In genomic region chr8:64319220-64319820, GRCm38 (mm10) we compare ENCODE assay signal across 18 mouse cellular contexts.
DNase-seq lines count a peak whose midpoint lies in the region; ATAC-seq and TF ChIP-seq lines count a peak whose summit lies in the region.
"Had no signal": no experiment of that assay in that cellular context is flagged by ENCODE, and none has a peak within 500 bp of the region (broad histone marks: within the 10 kb centered on the region; RNA-seq: fewer than 3 reads in every experiment).

No protein-coding gene starts in this region.

- H3K4me3 ChIP-seq in forebrain, embryonic 11.5 days (ENCODE audit: low read depth, low read length) = no peak overlapping the region
- H3K4me3 ChIP-seq in forebrain, embryonic 10.5 days = no peak overlapping the region
- H3K4me3 ChIP-seq in hindbrain, postnatal 0 days (ENCODE audit: low read length) = no peak overlapping the region
- H3K4me3 ChIP-seq in hindbrain, embryonic 14.5 days (replicated peaks; ENCODE audit: low read length) = no peak overlapping the region
- H3K4me3 ChIP-seq in forebrain, embryonic 15.5 days = no peak overlapping the region
- no peak overlapping the region for H3K4me3 ChIP-seq in limb, embryonic 12.5 days (replicated peaks)
- H3K4me3 ChIP-seq: embryonic facial prominence, embryonic 13.5 days; heart, embryonic 15.5 days; hindbrain, embryonic 10.5 days; hindbrain, embryonic 15.5 days had no signal

- ATAC-seq in forebrain, embryonic 11.5 days (replicated peaks; ENCODE audit: low FRiP score) = peak; percentile 70
- ATAC-seq in hindbrain, postnatal 0 days = no peak
- ATAC-seq in hindbrain, embryonic 14.5 days (ENCODE audit: low FRiP score) = no peak
- ATAC-seq in forebrain, embryonic 15.5 days (replicated peaks) = peak; percentile 77
- no peak for ATAC-seq in limb, embryonic 12.5 days (ENCODE audit: insufficient number of reproducible peaks, insufficient read depth, low FRiP score, low TSS enrichment, low read depth)
- ATAC-seq: inflammation-experienced regulatory T-cells, adult 6 months; intestine, postnatal 0 days had no signal

- H3K9me3 ChIP-seq in forebrain, embryonic 11.5 days (ENCODE audit: control insufficient read depth, low read length) = no peaks in the 10 kb centered on the region
- no peaks in the 10 kb centered on the region for H3K9me3 ChIP-seq in forebrain, embryonic 10.5 days
- H3K9me3 ChIP-seq in hindbrain, postnatal 0 days (ENCODE audit: low read length) = no peaks in the 10 kb centered on the region
- H3K9me3 ChIP-seq in hindbrain, embryonic 14.5 days (ENCODE audit: control insufficient read depth, low read length) = no peaks in the 10 kb centered on the region
- H3K9me3 ChIP-seq in forebrain, embryonic 15.5 days = no peaks in the 10 kb centered on the region
- H3K9me3 ChIP-seq in limb, embryonic 12.5 days = no peaks in the 10 kb centered on the region
- H3K9me3 ChIP-seq: embryonic facial prominence, embryonic 13.5 days; heart, embryonic 15.5 days; hindbrain, embryonic 10.5 days; hindbrain, embryonic 15.5 days had no signal

- H3K27ac ChIP-seq in forebrain, embryonic 11.5 days (ENCODE audit: low read depth, low read length) = no peak overlapping the region
- no peak overlapping the region for H3K27ac ChIP-seq in forebrain, embryonic 10.5 days
- no peak overlapping the region for H3K27ac ChIP-seq in hindbrain, postnatal 0 days
- H3K27ac ChIP-seq in hindbrain, embryonic 14.5 days = no peak overlapping the region
- H3K27ac ChIP-seq in forebrain, embryonic 15.5 days (replicated peaks) = peak overlapping the region; percentile 64; the same call in 1 of the 2 replicates
- no peak overlapping the region for H3K27ac ChIP-seq in limb, embryonic 12.5 days
- H3K27ac ChIP-seq: embryonic facial prominence, embryonic 13.5 days; heart, embryonic 15.5 days; hindbrain, embryonic 10.5 days; hindbrain, embryonic 15.5 days had no signal

- WGBS in forebrain, embryonic 11.5 days = 28% methylated on average over 6 of the region's 6 CpGs
- 42% methylated on average over 6 of the region's 6 CpGs for WGBS in forebrain, embryonic 10.5 days
- WGBS in hindbrain, postnatal 0 days = 51% methylated on average over 6 of the region's 6 CpGs
- 64% methylated on average over 6 of the region's 6 CpGs for WGBS in hindbrain, embryonic 14.5 days
- 7% methylated on average over 6 of the region's 6 CpGs for WGBS in forebrain, embryonic 15.5 days
- 49% methylated on average over 6 of the region's 6 CpGs for WGBS in limb, embryonic 12.5 days

- no peak for TF ChIP-seq CTCF in hindbrain, postnatal 0 days (IDR thresholded peaks at IDR 0.05; ENCODE audit: low read depth)

- no peaks in the 10 kb centered on the region for H3K36me3 ChIP-seq in forebrain, embryonic 11.5 days (ENCODE audit: control insufficient read depth, insufficient read depth, low read length)
- no peaks in the 10 kb centered on the region for H3K36me3 ChIP-seq in forebrain, embryonic 10.5 days (replicated peaks)
- no peaks in the 10 kb centered on the region for H3K36me3 ChIP-seq in hindbrain, postnatal 0 days (ENCODE audit: insufficient read depth, low read length)
- H3K36me3 ChIP-seq in hindbrain, embryonic 14.5 days (replicated peaks; ENCODE audit: control insufficient read depth, insufficient read depth) = no peaks in the 10 kb centered on the region
- H3K36me3 ChIP-seq in forebrain, embryonic 15.5 days = no peaks in the 10 kb centered on the region
- no peaks in the 10 kb centered on the region for H3K36me3 ChIP-seq in limb, embryonic 12.5 days
- H3K36me3 ChIP-seq: embryonic facial prominence, embryonic 13.5 days; heart, embryonic 15.5 days; hindbrain, embryonic 10.5 days; hindbrain, embryonic 15.5 days had no signal

- peaks cover 3% of the 10 kb centered on the region; the same call in 1 of the 2 replicates for H3K27me3 ChIP-seq in forebrain, embryonic 11.5 days (ENCODE audit: control insufficient read depth, insufficient read depth, low read length)
- H3K27me3 ChIP-seq in forebrain, embryonic 10.5 days (ENCODE audit: poor library complexity, severe bottlenecking) = peaks cover 30% of the 10 kb centered on the region
- H3K27me3 ChIP-seq in hindbrain, postnatal 0 days (ENCODE audit: insufficient read depth, low read length) = no peaks in the 10 kb centered on the region
- H3K27me3 ChIP-seq in hindbrain, embryonic 14.5 days (ENCODE audit: control insufficient read depth, insufficient read depth, low read length) = no peaks in the 10 kb centered on the region
- peaks cover 5% of the 10 kb centered on the region; the same call in 1 of the 2 replicates for H3K27me3 ChIP-seq in forebrain, embryonic 15.5 days
- peaks cover 2% of the 10 kb centered on the region; the same call in 1 of the 2 replicates for H3K27me3 ChIP-seq in limb, embryonic 12.5 days
- H3K27me3 ChIP-seq: embryonic facial prominence, embryonic 13.5 days; heart, embryonic 15.5 days; hindbrain, embryonic 15.5 days had no signal

- H3K4me1 ChIP-seq in forebrain, embryonic 11.5 days (replicated peaks; ENCODE audit: control insufficient read depth, insufficient read depth, low read length) = peaks cover 5% of the 10 kb centered on the region; the same call in 1 of the 2 replicates
- H3K4me1 ChIP-seq in forebrain, embryonic 10.5 days = peaks cover 14% of the 10 kb centered on the region
- peaks cover 5% of the 10 kb centered on the region; the same call in 1 of the 2 replicates for H3K4me1 ChIP-seq in hindbrain, postnatal 0 days (ENCODE audit: insufficient read depth, low read length)
- no peaks in the 10 kb centered on the region; the same call in 1 of the 2 replicates for H3K4me1 ChIP-seq in hindbrain, embryonic 14.5 days (replicated peaks; ENCODE audit: control insufficient read depth, insufficient read depth, low read length)
- peaks cover 12% of the 10 kb centered on the region for H3K4me1 ChIP-seq in forebrain, embryonic 15.5 days
- peaks cover 10% of the 10 kb centered on the region for H3K4me1 ChIP-seq in limb, embryonic 12.5 days (replicated peaks)
- H3K4me1 ChIP-seq: embryonic facial prominence, embryonic 13.5 days; hindbrain, embryonic 10.5 days had no signal

- DNase-seq in forebrain, embryonic 11.5 days (ENCODE audit: low spot score) = no peak
- no peak for DNase-seq in forebrain, embryonic 10.5 days (ENCODE audit: extremely low spot score, low spot score)
- DNase-seq in hindbrain, postnatal 0 days (ENCODE audit: low spot score) = peak; percentile 13
- DNase-seq in hindbrain, embryonic 14.5 days (ENCODE audit: low spot score) = no peak
- no peak for DNase-seq in ovary, postnatal 36 days (ENCODE audit: low spot score)
- DNase-seq in kidney, adult 11 months = no peak
- DNase-seq: adrenal gland, postnatal 10 days; cerebellum, adult 8-10 months; cerebellum, postnatal 36 days had no signal

- no peak overlapping the region for H3K9ac ChIP-seq in forebrain, embryonic 11.5 days (ENCODE audit: low read length)
- H3K9ac ChIP-seq in hindbrain, postnatal 0 days (replicated peaks; ENCODE audit: low read length) = no peak overlapping the region
- H3K9ac ChIP-seq in hindbrain, embryonic 14.5 days = no peak overlapping the region
- H3K9ac ChIP-seq in forebrain, embryonic 15.5 days (replicated peaks) = no peak overlapping the region
- H3K9ac ChIP-seq in limb, embryonic 12.5 days (replicated peaks) = no peak overlapping the region
- H3K9ac ChIP-seq: embryonic facial prominence, embryonic 13.5 days; heart, embryonic 15.5 days; hindbrain, embryonic 15.5 days had no signal

- H3K4me2 ChIP-seq in forebrain, embryonic 11.5 days (ENCODE audit: low read depth, low read length, severe bottlenecking) = no peak overlapping the region
- no peak overlapping the region for H3K4me2 ChIP-seq in hindbrain, postnatal 0 days (ENCODE audit: low read depth, low read length)
- no peak overlapping the region for H3K4me2 ChIP-seq in hindbrain, embryonic 14.5 days (replicated peaks)
- H3K4me2 ChIP-seq in forebrain, embryonic 15.5 days (replicated peaks) = peak overlapping the region; percentile 8; the same call in 1 of the 2 replicates
- H3K4me2 ChIP-seq in limb, embryonic 12.5 days = peak overlapping the region; percentile 6
- H3K4me2 ChIP-seq: embryonic facial prominence, embryonic 13.5 days; heart, embryonic 11.5 days; heart, embryonic 15.5 days; hindbrain, embryonic 15.5 days had no signal

Comparison
In these comparisons a context has a peak if more than half of its experiments do, and no peak if none do; other contexts are left out.
1. H3K4me2 ChIP-seq: peak in forebrain, embryonic 15.5 days (single experiment) and limb, embryonic 12.5 days (single experiment); none in forebrain, embryonic 11.5 days (single experiment), hindbrain, postnatal 0 days (single experiment) and hindbrain, embryonic 14.5 days (single experiment).
2. ATAC-seq: peak in forebrain, embryonic 11.5 days (single experiment) and forebrain, embryonic 15.5 days (single experiment); none in hindbrain, postnatal 0 days (single experiment), hindbrain, embryonic 14.5 days (single experiment) and limb, embryonic 12.5 days (single experiment).